Mouse (Mus musculus) thymus, adult 2 months (tissue): ENCODE results near the gene Atp1a4.

ENCODE experiments used
- CTCF ChIP-seq: fragments of 200-500 bp; IDR thresholded peaks from 2 replicates; pipeline ENCODE4 v1.5.1; 2012; ENCODE audit warnings: mild to moderate bottlenecking, control low read depth, low read length, moderate library complexity, borderline replicate concordance; ENCODE audit not compliant: control insufficient read depth, poor library complexity, insufficient read depth; ENCODE audit errors: extremely low read depth
- POLR2A ChIP-seq: fragments of 200-500 bp; IDR thresholded peaks from 2 replicates; pipeline ENCODE4 v1.6.1; 2012; ENCODE audit warnings: mild to moderate bottlenecking, low read length, control low read depth, moderate library complexity; ENCODE audit not compliant: control insufficient read depth, poor library complexity, insufficient read depth; ENCODE audit errors: extremely low read depth

GRCm38 (mm10) chr1:172261477-172262078 lies 3.4 kb upstream of the Atp1a4 start, which contains the start of gene Igsf8:
- TF ChIP-seq POLR2A = no peak
- no peak for TF ChIP-seq CTCF
